Mouse (Mus musculus) natural killer cell, adult 2 months (primary cell): ENCODE measurements around the gene Dnmt3l.

ENCODE experiments used
- DNase-seq, 2 experiments: peaks; one replicate each; pipeline ENCODE4 v3.0.0; 2022; ENCODE audit warnings: low spot score in 2 of 2

The Dnmt3l gene

DNA sequence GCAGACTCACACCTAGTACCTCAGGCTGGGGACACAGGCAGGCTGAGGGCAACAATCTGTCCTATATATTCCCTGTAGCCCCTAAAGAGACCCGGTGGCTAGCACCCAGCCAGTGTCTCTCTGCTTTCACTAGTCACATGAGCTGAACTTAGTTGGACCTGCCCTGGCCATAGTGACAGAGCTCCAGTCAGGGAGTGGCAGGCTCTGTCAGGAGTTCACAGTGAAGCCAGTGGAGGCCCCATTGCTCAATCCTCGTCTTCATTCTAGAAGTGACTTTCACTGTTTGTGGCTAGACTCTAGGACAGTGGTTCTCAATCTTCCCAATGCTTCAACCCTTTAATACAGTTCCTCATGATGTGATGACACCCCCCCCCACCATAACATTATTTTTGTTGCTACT, 9.8 kb upstream of the Dnmt3l start:
- DNase-seq, result no peak

DNA sequence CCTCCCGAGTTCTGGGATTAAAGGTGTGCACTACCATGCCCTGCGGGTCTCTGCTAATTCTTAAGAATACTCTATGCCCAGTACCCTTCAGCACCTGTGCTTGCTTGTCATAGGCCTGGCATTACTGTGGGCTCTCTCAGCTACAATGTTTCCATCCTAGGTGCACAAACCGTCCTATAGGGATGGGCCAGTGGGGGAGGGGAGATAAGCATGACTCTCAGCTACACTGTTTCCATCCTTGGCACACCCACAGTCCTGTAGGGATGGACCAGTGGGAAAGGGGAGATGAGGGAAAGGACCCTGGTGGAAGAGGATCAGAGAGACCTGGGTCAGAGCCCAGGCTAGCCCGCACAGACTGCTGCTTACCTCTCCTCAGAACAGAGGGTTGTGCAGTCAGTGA, 4.6 kb upstream of the Dnmt3l start:
- DNase-seq, result no peak

DNA sequence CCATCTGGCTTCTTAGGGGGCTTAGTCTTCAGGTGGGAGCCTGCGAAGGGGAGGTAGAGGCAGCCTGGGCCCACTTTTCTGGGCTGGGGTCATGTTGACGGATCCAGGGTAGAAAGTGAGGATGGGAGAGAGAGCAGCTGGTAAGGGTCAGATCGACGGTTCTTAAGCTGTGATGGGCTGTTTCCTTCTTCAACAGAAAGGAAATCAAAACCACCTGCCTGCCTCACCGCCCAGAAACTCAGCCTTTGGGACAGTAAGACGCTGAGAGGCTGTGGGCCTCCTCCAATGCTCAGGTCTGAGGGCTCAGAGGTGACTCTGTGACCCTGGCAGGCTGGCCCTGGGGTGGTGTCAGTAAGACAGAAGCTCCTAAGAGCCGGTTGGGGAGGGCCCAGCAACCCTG, 349 bp downstream of the Dnmt3l start:
- DNase-seq, result no peak

DNA sequence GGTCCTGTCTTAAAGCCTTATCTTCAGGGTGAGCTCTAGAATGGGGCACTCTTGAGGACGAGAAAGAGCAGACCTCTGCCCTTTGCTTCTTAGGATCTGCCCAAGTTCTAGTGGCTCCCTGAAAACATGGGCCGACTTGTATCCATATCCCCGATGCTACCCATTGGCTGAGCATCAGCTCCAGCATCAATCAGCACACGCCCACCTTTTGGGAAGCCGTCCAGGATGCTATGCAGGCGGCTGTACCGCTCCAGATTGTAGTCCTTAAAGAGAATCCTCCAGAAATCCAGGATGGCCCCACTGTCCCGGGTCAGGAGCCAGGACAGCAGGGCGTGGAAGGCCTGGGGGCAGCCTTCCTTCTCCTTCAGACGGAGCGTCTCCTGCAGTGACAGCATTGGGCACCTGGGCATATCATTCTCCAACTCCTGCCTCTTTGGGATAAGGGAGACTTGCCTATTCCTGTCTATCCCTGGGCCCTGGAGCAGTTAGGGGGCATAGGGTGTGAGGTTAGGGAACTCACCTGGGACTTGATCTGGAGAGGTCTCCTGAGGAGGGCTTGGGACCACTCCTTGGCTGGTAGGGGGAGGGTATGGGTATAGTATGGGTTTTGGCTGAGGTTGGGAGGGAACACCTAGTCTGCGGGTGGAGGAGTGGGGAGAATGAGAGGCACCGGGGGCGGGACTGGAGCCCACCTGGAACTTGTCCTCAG, 1.1 kb downstream of the Dnmt3l start:
- DNase-seq, result no peak

DNA sequence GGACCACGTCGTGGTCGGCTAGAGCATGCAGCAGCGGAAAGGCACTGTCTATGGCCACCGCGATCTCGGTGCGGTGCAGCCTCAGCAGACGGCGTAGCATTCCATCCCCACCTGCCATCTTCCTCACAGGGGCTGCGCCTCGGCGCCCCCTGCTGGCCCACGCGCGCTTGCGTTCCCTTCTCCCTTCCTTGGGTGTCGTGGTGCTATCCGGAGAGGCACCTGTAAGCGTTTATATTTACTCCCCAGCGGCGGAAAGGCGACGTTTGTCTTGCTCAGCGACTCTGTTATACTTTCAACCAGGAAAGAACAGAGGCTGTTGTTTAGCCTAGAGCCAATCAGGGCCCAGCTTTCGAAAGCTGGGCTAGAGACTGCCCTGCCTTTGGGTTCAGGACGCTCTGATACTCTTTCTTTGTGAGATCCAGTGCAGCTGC, 1.7 kb downstream of the Dnmt3l start, which contains the start of gene Aire:
Gene Aire (minus strand): TSS at position 205 of the 431 bp plus-strand sequence.
- peak; percentile 41 to 74 for DNase-seq

DNA sequence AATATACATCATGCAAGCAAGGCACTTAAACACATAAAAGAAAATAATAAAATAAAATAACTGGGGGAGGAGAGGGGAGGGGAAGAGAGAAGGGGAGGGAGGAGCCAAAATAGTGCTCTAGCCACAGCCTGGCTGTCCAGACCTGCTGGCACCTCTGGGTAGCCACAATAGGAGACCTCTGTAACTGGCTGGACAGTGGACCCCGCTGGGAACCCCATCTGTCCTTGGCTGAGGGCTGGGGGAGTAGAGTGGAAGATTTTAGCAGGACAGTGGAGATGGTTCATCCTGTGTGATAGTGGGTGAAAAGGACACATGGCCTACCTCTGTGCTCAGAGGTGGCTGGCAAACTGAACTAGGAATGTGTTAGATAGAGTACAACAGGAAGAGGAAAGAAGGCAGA, 2.8 kb downstream of the Dnmt3l start:
- DNase-seq, result no peak

DNA sequence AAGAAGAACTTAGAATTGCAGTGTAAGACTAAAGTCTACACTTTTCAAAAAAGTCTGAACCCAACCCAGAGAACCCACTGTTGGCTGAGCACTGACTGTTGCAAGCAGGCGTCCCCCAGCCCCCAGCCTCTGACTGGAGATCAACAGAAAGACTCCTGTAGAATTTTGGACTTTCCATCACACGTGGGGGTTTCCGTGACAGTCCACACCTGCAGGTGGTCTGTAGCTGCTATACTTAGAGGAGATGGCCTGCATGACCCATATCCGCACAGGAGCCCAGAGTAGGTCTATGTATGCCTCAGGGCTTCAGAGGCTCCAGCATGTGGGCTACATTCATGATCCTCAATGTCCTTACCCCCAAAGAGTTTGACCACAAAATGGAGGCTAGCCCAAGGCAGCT, 4.6 kb downstream of the Dnmt3l start:
- DNase-seq, result no peak

DNA sequence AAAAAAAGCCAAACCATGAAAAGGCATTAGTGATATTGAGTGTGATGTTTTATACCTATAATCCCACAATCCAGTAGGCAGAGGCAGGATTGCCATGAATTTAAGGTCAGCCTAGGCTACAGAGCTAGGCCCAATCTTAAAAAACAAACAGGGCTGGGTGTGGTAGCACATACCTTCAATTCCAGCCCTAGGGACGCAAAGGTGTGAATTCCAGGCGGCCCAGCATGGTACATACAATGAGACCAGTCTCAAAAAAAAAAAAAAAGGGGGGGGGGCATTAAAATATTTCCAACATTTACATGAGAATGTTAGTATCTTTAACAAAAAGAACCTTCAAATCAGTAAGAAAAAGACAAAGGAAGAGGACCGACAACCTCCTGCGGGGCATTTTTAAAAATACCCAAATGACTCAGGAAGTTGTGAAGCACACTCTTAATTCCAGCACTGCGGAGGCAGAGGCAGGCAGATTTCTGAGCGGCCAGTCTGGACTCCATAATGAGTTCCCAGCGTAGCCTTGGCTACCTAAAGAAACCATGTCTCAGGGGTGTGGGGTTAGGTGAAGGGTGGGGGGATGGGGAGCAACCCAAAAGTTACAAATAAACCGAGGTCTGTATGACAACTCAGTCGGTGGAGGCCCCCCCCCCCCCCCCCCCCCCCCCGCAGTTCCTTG, 6.4 kb downstream of the Dnmt3l start:
- DNase-seq, result no peak

DNA sequence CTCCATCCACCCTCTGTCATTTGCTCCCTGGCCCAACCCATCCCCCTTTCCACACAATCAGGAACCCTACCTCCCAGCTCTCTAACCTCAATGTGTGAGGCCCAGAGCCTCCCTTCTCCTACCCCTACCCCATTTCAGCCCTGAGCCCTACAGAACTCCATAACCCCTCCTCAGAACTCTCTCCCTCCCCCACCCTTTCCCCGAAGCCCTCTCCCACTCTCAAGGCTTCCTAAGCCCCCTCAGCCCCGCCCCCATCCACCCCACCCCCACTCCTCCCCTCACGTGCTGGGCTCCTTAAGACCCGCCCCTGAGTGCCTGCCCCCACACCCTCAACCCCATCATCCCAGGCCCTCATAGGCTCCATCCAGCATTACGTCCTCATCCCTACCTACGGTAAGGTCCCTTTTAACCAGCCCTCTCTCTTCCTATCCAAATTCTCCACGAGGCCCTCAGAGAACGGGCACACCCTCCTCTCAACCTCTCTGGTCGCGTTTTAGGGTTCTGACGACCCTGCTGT, 7.8 kb downstream of the Dnmt3l start:
- no peak for DNase-seq

DNA sequence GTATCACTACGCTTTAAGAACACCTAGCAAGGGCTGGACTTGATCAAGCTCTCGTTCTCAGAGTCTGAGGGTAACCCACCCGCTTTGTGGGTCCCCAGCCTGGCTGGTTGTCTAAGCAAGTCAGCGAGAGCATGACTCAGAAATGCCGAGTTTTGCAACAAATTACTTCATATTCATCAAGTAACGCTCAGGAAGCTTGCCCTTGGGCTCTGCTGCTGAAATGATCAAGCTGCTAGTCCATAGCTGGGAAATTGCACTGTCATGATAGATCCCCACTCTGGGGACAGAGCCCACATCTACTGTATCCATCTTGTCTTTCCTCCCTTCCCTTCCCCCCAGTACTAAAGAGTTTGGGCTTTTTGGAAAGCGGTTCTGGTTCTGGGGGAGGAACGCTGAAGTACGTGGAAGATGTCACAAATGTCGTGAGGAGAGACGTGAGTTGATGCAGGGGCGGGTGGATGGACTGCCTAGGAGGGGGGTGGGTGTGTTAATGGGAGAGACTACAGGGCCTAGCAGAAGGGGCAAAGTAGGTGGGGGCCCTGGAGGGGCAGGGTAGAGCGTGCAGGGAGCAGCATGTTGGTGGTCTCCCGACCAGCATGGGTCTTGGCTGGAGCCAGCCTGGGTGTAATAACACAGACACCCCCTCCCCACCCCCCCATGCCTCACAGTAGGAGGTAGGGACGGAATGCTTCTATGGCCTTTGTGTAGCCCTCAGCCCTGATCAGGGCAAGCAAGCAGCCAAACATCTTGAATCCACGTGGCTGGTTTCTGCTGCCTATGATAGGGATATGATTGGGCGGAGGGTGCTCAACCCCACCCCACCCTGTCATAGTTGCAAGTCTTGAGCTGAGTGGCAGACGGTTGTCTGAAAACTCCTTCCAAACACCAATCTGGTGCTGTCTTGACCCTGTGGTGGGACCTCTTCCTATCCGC, 13.2 kb downstream of the Dnmt3l start:
- no peak for DNase-seq

DNA sequence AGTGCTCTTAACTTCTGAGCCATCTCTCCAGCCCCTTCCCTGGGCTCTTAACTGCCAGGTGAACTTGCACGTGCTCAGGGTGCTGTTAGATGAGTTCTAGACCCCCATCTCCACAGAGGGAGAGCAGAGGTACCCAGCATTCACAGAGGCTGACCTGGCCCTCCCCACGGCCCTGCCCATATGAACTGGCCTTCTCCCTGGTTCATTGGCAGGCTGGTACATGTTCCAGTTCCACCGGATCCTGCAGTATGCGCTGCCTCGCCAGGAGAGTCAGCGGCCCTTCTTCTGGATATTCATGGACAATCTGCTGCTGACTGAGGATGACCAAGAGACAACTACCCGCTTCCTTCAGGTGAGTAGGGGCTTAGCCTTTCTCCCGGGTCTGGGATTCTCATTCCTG, 15.3 kb downstream of the Dnmt3l start:
- no peak for DNase-seq

DNA sequence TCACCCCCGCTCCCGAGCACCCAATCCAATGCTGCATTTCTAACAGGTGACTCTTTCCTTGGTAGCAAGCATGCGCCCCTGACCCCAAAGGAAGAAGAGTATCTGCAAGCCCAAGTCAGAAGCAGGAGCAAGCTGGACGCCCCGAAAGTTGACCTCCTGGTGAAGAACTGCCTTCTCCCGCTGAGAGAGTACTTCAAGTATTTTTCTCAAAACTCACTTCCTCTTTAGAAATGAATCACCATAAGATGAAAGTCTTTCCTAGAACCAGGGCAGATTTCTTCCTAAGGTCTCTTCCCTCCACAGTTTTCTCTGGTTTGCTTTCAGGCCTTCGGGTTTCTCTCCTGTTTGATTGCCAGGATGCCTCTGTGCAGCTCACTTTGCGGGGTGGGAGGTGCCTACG, 21.4 kb downstream of the Dnmt3l start:
- no peak for DNase-seq

DNA sequence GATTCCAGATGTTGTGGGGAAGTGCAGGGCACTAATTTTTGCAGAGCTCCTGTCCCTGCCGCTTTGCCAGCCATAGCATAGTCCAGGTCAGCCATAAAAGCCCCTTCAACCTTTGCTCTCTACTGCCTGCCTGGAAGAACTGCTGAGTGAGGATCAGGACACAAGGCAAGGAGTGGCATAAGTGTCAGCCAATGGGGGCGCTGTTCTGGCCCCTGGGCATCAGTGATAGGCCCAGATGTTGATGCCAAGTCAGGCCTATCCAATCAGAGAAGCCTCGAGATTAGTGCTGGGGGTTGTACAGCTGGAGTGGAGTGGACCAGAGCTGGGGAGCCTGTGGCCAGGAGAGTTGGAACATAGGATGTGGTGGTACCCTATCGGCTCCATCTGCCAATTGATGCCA, 25.5 kb downstream of the Dnmt3l start:
- DNase-seq, result peak in 1 of 2 experiments; percentile 42

DNA sequence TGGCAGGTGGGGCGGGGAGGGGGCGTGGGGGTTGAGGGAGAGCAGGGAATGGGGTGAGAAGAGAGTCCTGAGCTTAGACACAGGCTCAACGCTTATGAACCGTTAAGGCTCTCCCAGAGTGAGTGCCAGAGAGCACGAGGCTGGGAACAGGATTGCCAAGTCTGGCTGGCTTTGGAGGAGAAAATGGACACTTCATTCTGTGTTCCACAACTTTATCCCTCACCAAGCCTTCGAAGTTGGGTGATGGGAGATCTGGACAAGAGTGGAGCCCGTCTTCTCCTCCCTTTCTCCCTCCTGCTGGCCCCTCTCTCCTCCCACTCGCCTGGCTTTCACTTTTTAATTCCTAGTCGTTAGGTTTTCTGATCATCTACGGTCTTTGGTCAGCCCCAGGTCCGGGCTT, 26.8 kb downstream of the Dnmt3l start:
- DNase-seq, result no peak

DNA sequence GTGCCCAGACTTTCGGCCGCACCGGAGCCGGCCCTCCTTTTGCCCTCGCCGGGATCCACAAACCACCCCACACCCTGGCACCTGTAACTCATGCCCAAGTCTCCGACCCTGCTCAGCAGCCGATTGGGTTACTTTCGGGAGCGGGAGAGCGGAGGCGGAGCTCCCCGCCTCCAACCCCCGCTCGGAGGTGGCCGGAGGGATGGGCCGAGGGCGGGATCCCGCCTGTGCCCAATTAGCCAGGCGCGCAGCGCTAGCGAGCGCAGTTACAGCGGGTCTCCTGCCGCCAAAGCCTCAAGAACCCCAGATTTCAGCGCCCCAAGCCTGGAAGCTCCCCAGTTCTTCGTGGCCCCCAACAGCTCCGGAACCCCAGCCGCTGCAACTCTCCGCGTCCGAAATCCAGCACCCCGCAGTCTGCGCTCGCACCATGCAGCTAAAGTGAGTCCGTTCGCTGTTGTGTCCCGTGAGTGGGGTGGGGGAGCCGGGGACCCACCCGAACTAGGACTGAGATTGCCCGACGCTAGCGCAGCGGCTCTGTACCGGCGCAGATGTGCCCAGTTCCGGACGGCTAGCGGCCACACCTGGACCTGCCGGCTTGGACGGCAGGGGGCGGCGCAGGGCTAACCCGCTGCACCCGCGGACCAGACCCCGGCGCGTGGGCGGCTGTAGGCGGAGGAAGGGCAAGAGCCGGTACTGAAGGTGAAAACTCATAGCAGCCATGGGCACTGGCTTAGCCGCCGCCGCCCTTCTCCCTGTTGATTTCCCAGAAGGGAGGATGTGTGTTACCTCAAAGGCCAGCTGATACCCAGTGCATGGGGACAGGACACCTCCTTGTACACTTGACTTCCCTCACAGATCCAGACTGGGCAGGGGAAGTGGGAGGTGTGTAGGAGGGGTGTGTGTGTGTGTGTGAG, 27.6 kb downstream of the Dnmt3l start, which contains the start of gene Icosl:
Gene Icosl (plus strand): TSS at position 202 of the 911 bp plus-strand sequence.
- DNase-seq, result peak; percentile 75 to 89

DNA sequence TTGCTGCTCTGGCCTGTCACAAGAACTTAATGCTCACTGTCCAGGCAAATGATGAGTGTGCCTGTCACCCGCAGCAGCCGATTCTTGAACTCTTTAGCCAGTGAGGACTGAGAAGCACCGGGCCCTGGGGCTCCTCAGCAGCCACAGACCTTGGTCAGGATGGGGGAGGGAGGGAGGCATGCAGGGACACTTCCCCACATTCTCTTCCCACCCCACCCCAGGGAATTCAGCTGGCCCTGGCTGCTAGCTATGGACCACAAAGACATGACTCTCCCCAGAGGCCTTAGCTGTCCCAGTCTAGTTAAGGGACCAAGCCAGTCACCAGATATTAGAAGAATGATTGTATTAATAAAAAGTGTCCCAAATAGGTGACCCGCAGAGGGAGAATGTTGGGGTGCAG, 32.4 kb downstream of the Dnmt3l start:
- no peak for DNase-seq

DNA sequence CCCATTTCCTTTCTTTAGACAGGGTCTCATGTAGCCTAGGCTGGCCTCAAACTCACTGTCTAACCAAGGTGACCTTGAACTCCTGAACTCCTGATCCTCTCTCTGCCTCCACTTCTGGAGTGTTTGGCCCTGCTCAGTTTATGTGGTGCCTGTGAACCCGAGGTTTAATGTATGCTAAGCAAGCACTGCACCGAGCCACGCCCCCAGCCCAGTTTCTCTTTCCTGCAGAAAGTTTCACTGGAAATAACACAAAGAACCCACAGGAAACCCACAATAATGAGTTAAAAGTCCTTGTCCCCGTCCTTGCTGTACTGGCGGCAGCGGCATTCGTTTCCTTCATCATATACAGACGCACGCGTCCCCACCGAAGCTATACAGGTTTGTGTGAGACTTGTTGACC, 33.2 kb downstream of the Dnmt3l start:
- no peak for DNase-seq

DNA sequence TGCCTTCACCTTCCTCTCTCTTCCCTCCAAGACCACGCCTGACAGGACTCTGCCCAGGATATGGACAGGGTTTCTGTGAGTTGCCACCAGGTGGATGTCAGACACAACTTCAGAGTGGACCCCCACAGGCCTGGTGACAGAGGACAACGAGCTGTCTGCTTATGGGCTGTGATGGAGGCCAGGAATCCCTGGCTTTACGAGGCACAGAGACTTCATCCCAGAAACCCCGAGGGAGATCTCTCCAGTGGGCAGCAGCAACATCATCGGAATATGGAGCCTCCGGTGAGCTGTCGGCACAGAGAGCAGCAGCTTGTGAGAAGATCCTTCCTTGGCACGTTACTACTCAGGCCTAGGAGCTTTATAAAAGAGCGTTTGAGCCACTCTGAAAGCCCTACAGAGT, 36.1 kb downstream of the Dnmt3l start:
- DNase-seq, result no peak

DNA sequence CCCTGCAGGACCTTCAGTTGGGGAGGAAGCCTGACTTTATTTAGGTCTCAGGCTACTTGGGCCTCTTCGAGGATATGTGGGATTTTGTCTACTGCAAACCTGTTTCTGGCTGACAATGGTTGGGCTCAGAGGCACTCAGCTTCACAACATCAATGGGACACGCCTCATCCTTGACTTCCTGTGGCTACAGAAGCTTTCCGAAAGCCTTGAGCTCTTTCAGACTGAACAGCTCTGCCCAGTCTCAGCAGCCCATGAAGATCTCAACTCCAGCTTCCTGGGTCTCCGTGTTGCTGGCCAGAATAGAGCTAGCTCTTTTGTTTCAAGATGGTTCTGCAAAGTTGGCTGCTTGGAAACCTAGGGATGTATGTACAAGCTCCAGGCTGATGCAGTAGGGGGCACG, 36.5 kb downstream of the Dnmt3l start:
- no peak for DNase-seq

DNA sequence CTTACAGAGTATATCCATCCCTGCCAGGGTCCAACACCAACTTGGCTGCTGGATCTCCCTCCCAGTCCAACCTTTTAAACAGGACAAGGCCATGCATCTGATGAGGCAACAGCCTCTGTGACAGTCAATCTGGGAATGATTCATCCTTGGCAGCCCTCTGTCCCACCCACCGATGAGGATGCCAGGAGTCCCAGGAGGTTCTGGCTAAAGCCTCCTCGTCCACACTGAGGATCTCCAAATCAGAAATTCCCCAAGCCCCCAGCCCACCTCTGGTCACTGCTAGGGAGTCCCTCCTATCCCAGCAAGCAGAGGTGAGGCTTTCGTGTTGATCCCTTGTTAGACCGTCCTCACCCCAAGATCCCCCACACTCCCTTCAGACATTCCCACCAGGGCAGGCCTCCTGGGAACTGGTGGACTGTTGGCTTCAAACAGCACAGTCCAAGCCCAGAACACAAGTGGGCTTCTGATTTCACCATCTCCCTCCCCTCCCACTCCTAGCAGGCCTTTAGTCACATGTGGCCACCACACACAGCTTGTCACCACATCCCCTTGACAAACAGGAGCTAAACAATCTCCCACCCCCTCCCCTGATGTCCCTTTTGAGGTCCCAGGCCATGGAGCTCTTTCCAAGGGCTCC, 38.3 kb downstream of the Dnmt3l start:
- no peak for DNase-seq

DNA sequence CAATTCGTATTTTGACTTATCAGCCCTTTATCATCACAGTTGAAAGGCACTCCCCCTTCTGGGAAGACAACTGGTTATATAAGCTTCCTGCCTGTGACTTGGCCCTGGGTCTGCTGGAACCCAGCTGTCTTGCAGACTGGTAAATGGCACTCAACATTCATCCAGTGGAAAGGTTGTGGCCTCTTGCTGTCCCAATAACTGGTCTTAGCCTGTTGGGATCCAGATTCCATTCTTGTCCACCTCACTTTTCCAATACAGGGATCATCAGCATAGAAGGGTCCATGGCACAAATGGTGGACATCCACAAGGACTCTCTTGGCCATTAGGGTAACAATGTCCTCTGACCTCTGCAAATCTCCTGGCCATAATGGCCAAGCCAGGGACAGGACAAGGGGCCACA, 42.3 kb downstream of the Dnmt3l start:
- no peak for DNase-seq
